Mouse (Mus musculus) liver, embryonic 14.5 days (tissue): ENCODE measurements around the gene Sdk1.

Source experiments
- CTCF ChIP-seq: IDR thresholded peaks from 2 replicates; pipeline ENCODE4 v1.5.1; 2016; ENCODE audit warnings: antibody characterized with exemption, low read depth, control low read depth
- EP300 ChIP-seq: IDR thresholded peaks from 2 replicates; pipeline ENCODE4 v1.6.1; 2016; ENCODE audit warnings: antibody characterized with exemption, low read depth

- TF ChIP-seq CTCF (no peak), EP300 (no peak)
Measured at GRCm38 (mm10) chr5:141406926-141407325, 165.6 kb downstream of the Sdk1 start.
